In the genomic region with DNA sequence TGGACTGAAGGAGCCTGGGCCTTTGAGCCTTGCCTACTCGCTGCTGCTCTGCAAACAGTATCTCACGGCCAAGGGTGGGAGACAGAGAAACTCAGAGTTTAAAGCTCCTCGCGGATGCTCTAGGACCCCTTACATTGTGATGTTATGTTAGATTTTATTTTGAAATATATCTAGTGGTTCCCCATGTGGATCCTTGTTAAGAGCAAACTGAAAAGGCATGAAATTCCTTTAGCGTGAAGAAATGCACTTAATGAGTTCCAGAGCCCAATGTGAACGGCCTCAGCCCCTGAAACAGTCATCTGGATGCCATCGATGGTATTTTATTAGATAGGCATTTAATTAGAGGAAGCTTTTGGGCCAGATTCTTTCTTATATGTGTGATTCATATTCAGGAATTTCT, we compare ENCODE assay signal across 11 mouse cellular contexts.
DNase-seq lines count a peak whose midpoint lies in the region; ATAC-seq and TF ChIP-seq lines count a peak whose summit lies in the region.
"Had no signal": no experiment of that assay in that cellular context is flagged by ENCODE, and none has a peak within 500 bp of the region (broad histone marks: within the 10 kb centered on the region; RNA-seq: fewer than 3 reads in every experiment).

No protein-coding gene starts in this region.

- no peak for TF ChIP-seq CTCF in lung, embryonic 14.5 days (IDR thresholded peaks at IDR 0.05; ENCODE audit: low read depth)

- H3K4me3 ChIP-seq in heart, embryonic 10.5 days: no peak overlapping the region
- no peak overlapping the region for H3K4me3 ChIP-seq in lung, embryonic 14.5 days (ENCODE audit: low read depth, low read length)
- H3K4me3 ChIP-seq in embryonic facial prominence, embryonic 11.5 days (ENCODE audit: low read depth, low read length): no peak overlapping the region
- H3K4me3 ChIP-seq in limb, embryonic 13.5 days: no peak overlapping the region
- H3K4me3 ChIP-seq: midbrain, embryonic 15.5 days had no signal

- H3K27ac ChIP-seq in heart, embryonic 10.5 days: peak overlapping the region; percentile 67; the same call in 1 of the 2 replicates
- H3K27ac ChIP-seq in lung, embryonic 14.5 days (ENCODE audit: low read depth): peak overlapping the region; percentile 56
- H3K27ac ChIP-seq in embryonic facial prominence, embryonic 11.5 days (replicated peaks; ENCODE audit: low read depth, low read length): 0 out of 2 replicates have a peak overlapping the region, but pooled peaks have one; percentile 10
- peak overlapping the region; percentile 89 for H3K27ac ChIP-seq in limb, embryonic 13.5 days
- H3K27ac ChIP-seq: midbrain, embryonic 15.5 days had no signal

- ATAC-seq in lung, embryonic 14.5 days (ENCODE audit: insufficient read depth): no peak
- ATAC-seq in embryonic facial prominence, embryonic 11.5 days (replicated peaks; ENCODE audit: insufficient number of reproducible peaks, low FRiP score, low TSS enrichment, low read depth): peak; percentile 27; the same call in 1 of the 2 replicates
- peak; percentile 89 for ATAC-seq in limb, embryonic 13.5 days (ENCODE audit: low FRiP score, low read depth)
- ATAC-seq: midbrain, embryonic 15.5 days had no signal

- H3K9me3 ChIP-seq in heart, embryonic 10.5 days: no peaks in the 10 kb centered on the region
- no peaks in the 10 kb centered on the region for H3K9me3 ChIP-seq in lung, embryonic 14.5 days (ENCODE audit: low read depth, low read length)
- H3K9me3 ChIP-seq in embryonic facial prominence, embryonic 11.5 days (replicated peaks; ENCODE audit: control insufficient read depth, low read length): no peaks in the 10 kb centered on the region
- H3K9me3 ChIP-seq in limb, embryonic 13.5 days: no peaks in the 10 kb centered on the region
- H3K9me3 ChIP-seq: midbrain, embryonic 15.5 days had no signal

- H3K4me2 ChIP-seq in lung, embryonic 14.5 days: no peak overlapping the region
- no peak overlapping the region for H3K4me2 ChIP-seq in embryonic facial prominence, embryonic 11.5 days (ENCODE audit: low read depth, low read length)
- 0 out of 2 replicates have a peak overlapping the region, but pooled peaks have one; percentile 30 for H3K4me2 ChIP-seq in limb, embryonic 13.5 days (replicated peaks)
- H3K4me2 ChIP-seq: liver, embryonic 11.5 days; midbrain, embryonic 15.5 days had no signal

- intact Hi-C loops in heart, postnatal 36 days (cut with DNase I): no loop called here

- peaks cover 41% of the 10 kb centered on the region for H3K4me1 ChIP-seq in heart, embryonic 10.5 days
- H3K4me1 ChIP-seq in lung, embryonic 14.5 days (ENCODE audit: insufficient read depth): 0 out of 2 replicates have a peak, but pooled peaks cover 3% of the 10 kb centered on the region
- peaks cover 4% of the 10 kb centered on the region; the same call in 1 of the 2 replicates for H3K4me1 ChIP-seq in embryonic facial prominence, embryonic 11.5 days (ENCODE audit: control insufficient read depth, insufficient read depth, low read length)
- H3K4me1 ChIP-seq in limb, embryonic 13.5 days: peaks cover 52% of the 10 kb centered on the region

- H3K36me3 ChIP-seq in heart, embryonic 10.5 days: peaks cover 52% of the 10 kb centered on the region
- H3K36me3 ChIP-seq in lung, embryonic 14.5 days (ENCODE audit: insufficient read depth): peaks cover 38% of the 10 kb centered on the region
- H3K36me3 ChIP-seq in embryonic facial prominence, embryonic 11.5 days (replicated peaks; ENCODE audit: control insufficient read depth, insufficient read depth, low read depth, low read length): peaks cover 3% of the 10 kb centered on the region; the same call in 1 of the 2 replicates
- peaks cover 55% of the 10 kb centered on the region for H3K36me3 ChIP-seq in limb, embryonic 13.5 days

- no peak overlapping the region for H3K9ac ChIP-seq in lung, embryonic 14.5 days
- no peak overlapping the region for H3K9ac ChIP-seq in embryonic facial prominence, embryonic 11.5 days (replicated peaks; ENCODE audit: low read length)
- H3K9ac ChIP-seq in limb, embryonic 13.5 days: no peak overlapping the region
- H3K9ac ChIP-seq: midbrain, embryonic 15.5 days had no signal

- no peak for DNase-seq in heart, embryonic 10.5 days (ENCODE audit: low spot score)
- no peak for DNase-seq in heart, postnatal 36 days
- no peak for DNase-seq in lung, embryonic 14.5 days
- no peak for DNase-seq in lung, postnatal 4 days
- peak; percentile 85 for DNase-seq in embryonic facial prominence, embryonic 11.5 days (ENCODE audit: low spot score)
- no peak for DNase-seq in thymus, postnatal 36 days
- no peak for DNase-seq in spleen, postnatal 36 days (ENCODE audit: low spot score in 2 of 2)
- DNase-seq: cerebellum, postnatal 36 days had no signal

- WGBS in heart, embryonic 10.5 days: 67% methylated on average over 7 of the region's 7 CpGs
- 49% methylated on average over 7 of the region's 7 CpGs for WGBS in lung, embryonic 14.5 days
- WGBS in embryonic facial prominence, embryonic 11.5 days: 35% methylated on average over 7 of the region's 7 CpGs
- 13% methylated on average over 7 of the region's 7 CpGs for WGBS in limb, embryonic 13.5 days

- H3K27me3 ChIP-seq in heart, embryonic 10.5 days (ENCODE audit: insufficient read depth, poor library complexity, severe bottlenecking): no peaks in the 10 kb centered on the region
- H3K27me3 ChIP-seq in lung, embryonic 14.5 days (ENCODE audit: insufficient read depth, low read length): no peaks in the 10 kb centered on the region
- H3K27me3 ChIP-seq in embryonic facial prominence, embryonic 11.5 days (ENCODE audit: control insufficient read depth, insufficient read depth, low read length): no peaks in the 10 kb centered on the region
- H3K27me3 ChIP-seq in limb, embryonic 13.5 days: no peaks in the 10 kb centered on the region
- H3K27me3 ChIP-seq: midbrain, embryonic 15.5 days had no signal

Comparison
In these comparisons a context has a peak if more than half of its experiments do, and no peak if none do; other contexts are left out.
1. H3K27ac ChIP-seq: peak in every context shown above with its lines; median percentile 89 in limb, embryonic 13.5 days; 67 in heart, embryonic 10.5 days; 56 in lung, embryonic 14.5 days; 10 in embryonic facial prominence, embryonic 11.5 days.